Mouse (Mus musculus): ENCODE results near the gene Bpifb5. TPM values are rescaled to one million over a fixed set of nuclear protein-coding genes. Genes with fewer than 3 reads are reported as not detected.
"Not testable (repeated sequence)": the region's sequence is repeated elsewhere in the genome, so short reads cannot be mapped to it uniquely, and the experiment has no call there.

Bpifb5 gene
- under 1 TPM in 1 of 2 experiments, not detected in 1; 0.18 TPM for total RNA-seq (2021)
- long read RNA-seq, experiment 1, result 0 reads
- long read RNA-seq, experiment 2, partial matches to known transcripts, result 0 of 1 reads
- long read RNA-seq, experiment 2, other reads (novel, unspliced or antisense), result 0 of 1 reads

GRCm38 (mm10) chr2:154223265-154223916, at the start of gene Bpifb5:
Gene Bpifb5 (plus strand): TSS chr2:154223742.
- peak; percentile 30 for DNase-seq

- DNase-seq, result not testable (repeated sequence)
These were observed 41.6 kb upstream of the Bpifb5 start for GRCm38 (mm10) chr2:154181900-154182299.

DNA sequence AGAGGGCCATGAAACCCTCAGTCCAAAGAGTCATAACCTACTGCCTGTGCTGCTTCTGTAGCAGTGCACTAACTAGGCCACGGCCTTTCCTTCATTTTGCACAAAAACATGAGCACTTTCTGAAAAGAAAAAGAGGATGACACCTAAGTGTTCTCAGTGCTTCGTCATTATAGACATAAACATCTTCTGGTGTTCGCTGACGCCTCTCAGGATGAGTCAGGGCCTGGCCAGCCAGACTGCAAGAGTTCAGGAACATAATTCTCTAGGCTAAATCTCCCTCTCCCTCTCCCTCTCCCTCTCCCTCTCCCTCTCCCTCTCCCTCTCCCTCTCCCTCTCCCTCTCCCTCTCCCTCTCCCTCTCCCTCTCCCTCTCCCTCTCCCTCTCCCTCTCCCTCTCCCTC, 40.5 kb upstream of the Bpifb5 start:
- DNase-seq, result not testable (repeated sequence)

- DNase-seq, result no peak
These were observed 38.2 kb upstream of the Bpifb5 start for GRCm38 (mm10) chr2:154185319-154185718.

- no peak for DNase-seq
These were observed 37.8 kb upstream of the Bpifb5 start for GRCm38 (mm10) chr2:154185748-154186147.

DNA sequence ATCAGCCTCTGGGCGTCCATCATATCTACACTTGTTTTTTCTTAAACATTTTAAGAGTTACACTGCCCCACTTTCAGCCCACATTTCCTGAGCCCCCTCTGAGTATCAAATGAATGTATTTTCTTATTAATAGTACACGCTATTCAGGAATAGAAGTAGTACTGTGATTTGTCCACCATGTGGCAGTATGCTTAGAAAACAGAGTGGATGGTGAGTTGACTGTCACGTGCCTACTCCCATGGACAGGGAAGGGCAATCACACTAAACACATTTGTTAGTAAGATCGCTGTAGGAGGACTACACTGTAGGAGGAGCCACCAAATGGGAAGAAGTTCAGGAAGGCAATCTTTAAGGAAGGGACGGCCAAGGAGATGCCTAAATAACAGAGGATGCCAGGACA, 36.1 kb upstream of the Bpifb5 start:
- DNase-seq, result peak; percentile 25

DNA sequence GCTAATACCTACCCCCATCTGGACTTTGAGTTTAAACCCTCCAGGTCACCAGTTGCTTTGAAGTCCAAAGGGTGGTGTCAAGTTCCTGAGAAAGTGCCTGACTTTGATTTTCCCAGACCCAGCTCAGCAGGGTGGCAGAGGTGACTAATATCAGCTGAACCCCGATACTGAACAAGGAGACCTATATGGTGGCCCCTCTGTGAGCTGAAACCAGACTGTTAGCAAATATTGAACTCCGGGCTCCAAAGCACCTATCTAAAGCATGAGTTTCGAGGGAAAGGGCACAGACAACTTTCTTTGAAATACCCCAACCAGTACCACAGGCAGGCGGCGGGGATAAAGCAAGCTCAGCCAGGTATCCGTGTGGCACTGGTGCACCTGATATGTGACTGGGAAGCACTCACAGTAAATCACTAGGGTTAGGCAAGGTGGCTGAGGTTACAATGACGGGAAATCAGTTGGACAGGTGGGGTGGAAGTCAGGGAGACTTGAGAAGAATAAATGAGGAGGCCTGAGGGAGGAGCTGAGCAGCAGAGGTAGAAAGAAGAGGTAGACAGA, 33.6 kb upstream of the Bpifb5 start:
- no peak for DNase-seq

GRCm38 (mm10) chr2:154190546-154191258, 32.8 kb upstream of the Bpifb5 start, which contains the start of gene Bpifb1:
Gene Bpifb1 (plus strand): TSS chr2:154190818.
- no peak for DNase-seq

- no peak for DNase-seq
These were observed 31.4 kb upstream of the Bpifb5 start for GRCm38 (mm10) chr2:154192141-154192540.

- DNase-seq, result no peak
These were observed 30.5 kb upstream of the Bpifb5 start for GRCm38 (mm10) chr2:154193071-154193470.

DNA sequence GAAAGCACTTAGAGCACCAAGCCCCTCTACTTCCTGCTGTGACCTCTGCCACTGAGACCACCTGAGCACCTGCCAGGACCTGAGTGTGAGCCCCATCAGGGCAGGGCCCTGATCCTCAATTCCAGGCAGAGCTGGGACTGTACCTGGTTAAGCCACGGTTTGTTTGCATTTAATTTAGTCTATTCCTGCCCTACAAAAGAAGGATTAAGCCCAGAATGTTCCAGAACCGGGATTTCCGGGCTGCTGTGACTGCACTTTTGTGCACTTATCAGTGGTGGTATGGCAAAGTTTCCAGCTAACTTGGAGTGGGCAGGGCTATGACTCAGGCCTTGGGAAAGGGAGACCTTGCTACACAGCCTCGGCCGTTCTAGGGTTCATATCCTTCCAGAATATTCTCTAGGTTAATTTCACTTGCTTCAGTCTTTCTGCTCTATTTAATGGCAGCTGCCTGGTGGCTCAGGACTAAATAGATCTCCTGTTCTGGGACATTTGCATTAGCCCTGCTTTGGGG, 29.5 kb upstream of the Bpifb5 start:
- DNase-seq, result peak; percentile 41

DNA sequence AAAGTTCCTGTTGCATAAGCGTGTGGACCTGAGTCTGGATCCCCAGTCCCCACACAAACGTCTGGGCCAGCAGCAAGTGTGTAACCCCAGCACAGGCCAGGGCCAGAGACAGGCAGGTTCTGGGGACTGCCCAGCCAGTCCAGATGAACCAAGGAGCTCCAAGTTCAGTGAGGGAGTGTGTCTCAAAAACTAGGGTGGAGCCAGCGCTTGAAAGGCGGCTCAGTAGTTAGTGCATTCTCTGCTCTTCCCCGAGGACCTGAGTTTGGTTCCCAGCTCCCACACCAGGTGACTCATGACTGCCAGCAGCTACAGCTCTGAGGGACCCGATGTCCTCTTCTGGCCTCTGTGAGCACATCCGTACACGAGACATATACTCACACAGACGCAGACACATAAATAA, 26.5 kb upstream of the Bpifb5 start:
- no peak for DNase-seq

- no peak for DNase-seq
These were observed 18.9 kb upstream of the Bpifb5 start for GRCm38 (mm10) chr2:154204630-154205029.

GRCm38 (mm10) chr2:154206908-154207307, 16.6 kb upstream of the Bpifb5 start:
- peak; percentile 75 for DNase-seq

GRCm38 (mm10) chr2:154209112-154209511, 14.4 kb upstream of the Bpifb5 start:
- no peak for DNase-seq

DNA sequence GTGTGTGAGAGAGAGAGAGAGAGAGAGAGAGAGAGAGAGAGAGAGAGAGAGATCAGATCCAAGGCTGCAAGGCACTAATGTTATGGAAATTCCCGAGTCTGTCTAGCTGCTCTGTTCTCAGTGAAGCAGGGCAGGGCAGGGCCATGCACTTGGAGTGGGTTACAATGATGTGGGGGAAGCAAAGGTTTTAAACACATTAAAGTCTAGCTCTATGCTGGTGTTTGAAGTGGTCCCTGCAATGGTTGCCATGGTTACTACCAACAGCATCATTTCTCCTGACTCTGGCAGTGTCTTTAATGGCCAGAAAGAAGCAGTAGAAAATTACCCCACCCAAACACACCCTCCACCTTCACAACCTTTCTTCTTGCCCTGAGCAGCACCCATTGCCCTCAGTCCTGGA, 12.4 kb upstream of the Bpifb5 start:
- no peak for DNase-seq

GRCm38 (mm10) chr2:154211881-154212280, 11.7 kb upstream of the Bpifb5 start:
- no peak for DNase-seq

DNA sequence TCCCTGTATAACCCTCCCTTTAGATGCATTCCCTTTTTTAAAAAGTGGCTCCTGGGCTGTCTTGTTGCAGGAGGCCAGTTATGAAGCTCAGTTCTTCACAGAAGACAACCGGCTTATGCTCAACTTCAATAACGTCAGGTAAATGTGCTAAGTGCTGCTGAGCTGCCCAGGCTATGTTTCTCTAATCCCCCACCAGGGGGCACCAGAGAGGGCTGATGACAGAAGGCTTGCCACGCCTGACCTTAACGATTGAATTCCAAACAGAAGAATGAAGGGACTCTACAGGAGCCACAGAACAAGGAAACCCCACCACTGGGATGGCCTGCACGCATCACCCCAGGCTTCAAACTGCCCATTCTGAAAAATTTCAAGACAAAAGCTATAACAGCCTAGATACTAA, 8.4 kb upstream of the Bpifb5 start:
- DNase-seq, result peak; percentile 90

- no peak for DNase-seq
These were observed 3.6 kb upstream of the Bpifb5 start for GRCm38 (mm10) chr2:154219950-154220349.

DNA sequence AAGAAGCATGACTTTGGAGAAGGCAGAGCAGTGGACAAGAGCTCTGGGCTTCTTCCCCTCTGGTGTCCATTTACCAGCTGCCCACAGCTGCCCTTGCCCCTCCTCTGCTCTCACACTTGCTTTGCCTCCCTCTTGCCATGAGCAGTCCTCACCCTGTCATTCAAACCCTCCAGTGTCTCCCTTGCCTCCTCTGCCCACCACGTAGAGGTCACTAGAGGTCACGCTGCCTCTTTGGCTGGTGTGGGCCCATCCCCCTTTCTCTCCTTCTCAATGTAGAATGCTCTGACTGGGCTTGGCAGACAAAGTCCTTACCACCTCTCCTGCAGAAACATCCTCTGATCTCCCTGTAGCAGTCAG, 353 bp downstream of the Bpifb5 start:
- no peak for DNase-seq

DNA sequence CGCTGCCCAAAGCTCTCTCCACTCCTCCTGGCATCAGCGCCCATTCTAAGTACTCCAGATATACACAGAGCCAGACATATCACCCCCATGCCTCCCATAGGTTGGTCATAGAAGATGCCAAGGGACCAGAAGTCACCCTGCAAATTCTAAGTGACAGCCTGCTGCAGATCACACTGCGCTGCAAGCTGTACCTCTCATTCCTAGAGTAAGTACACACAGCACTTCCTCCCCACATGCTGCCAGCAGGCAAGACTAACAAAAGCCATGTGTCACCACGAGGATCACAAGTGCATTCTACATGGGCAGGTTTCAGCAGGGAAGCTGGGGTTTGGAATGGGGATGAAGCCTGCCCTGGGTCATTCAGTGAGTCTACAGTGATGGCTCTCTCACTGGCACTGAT, 3.4 kb downstream of the Bpifb5 start:
- no peak for DNase-seq

DNA sequence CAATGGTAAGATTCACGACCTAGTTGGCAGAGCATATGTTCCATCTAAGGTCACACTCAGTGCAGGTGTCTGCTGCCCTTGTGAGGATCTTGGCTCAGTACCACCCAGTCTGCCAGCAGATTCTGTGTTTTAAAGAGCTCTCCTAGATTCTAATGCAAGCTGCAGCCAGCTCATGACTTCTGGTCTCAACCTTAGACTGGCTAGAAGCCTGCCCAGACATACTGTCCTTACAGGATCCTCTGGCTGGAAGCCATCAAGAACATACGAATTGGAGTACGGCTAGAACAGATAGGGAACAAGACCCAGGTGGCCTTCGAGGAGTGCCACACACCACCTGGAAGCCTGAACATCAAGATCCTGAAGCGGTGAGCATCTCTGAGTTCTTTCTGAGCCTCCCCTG, 4.3 kb downstream of the Bpifb5 start:
- no peak for DNase-seq

DNA sequence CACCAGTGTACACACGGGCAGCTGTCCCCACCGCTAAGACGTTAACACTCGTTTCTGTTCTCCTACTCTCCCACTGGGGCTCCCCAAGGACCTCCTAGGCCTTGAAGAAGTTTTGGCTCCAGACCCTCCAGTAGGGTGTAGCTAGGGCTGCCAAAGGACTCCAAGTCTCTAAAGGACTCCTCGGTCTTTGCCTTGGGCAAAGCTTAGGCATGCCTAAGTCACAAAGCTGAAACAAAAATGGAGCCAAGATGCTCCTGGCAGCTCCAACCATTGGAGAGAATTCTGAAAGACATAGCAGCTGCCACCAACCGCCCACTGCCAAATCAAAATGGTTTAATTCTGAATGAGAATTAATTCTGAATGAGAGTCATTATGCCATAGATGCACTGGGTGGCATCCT, 9.9 kb downstream of the Bpifb5 start:
- DNase-seq, result no peak

Measured in adrenal gland, postnatal 10 days (tissue).